Mouse (Mus musculus) hindbrain, embryonic 10.5 days (tissue): Measurements from ENCODE around the gene Zfp266. TPM values are rescaled to one million over a fixed set of nuclear protein-coding genes. Genes with fewer than 3 reads are reported as not detected.
"Not testable (repeated sequence)": the region's sequence is repeated elsewhere in the genome, so short reads cannot be mapped to it uniquely, and the experiment has no call there.

Source experiments
- DNase-seq: peaks from one replicate; pipeline ENCODE4 v3.0.0-alpha.2; 2017; ENCODE audit warnings: low spot score
- H3K27ac ChIP-seq: fragments of 300-500 bp; sonication (generic); 2 replicates; pipeline ENCODE4 v1.5.1; 2016; ENCODE audit warnings: mild to moderate bottlenecking, moderate library complexity
- H3K27me3 ChIP-seq: fragments of 300-500 bp; sonication (generic); 2 replicates; pipeline ENCODE4 v1.6.1; 2016; ENCODE audit warnings: mild to moderate bottlenecking; ENCODE audit not compliant: poor library complexity, insufficient read depth, severe bottlenecking
- H3K36me3 ChIP-seq: fragments of 300-500 bp; sonication (generic); 2 replicates; pipeline ENCODE4 v1.6.1; 2016; ENCODE audit warnings: mild to moderate bottlenecking, moderate library complexity
- H3K4me1 ChIP-seq: fragments of 300-500 bp; sonication (generic); replicated peaks from 2 replicates; pipeline ENCODE4 v1.6.1; 2016; ENCODE audit warnings: mild to moderate bottlenecking
- H3K4me3 ChIP-seq: fragments of 300-500 bp; sonication (generic); 2 replicates; pipeline ENCODE4 v1.5.1; 2016; ENCODE audit warnings: mild to moderate bottlenecking, moderate library complexity
- H3K9me3 ChIP-seq: fragments of 300-500 bp; sonication (generic); 2 replicates; pipeline ENCODE4 v1.6.1; 2016; ENCODE audit warnings: mild to moderate bottlenecking, moderate library complexity
- WGBS: fragments of 180-500 bp; shearing (Covaris S2); methylation state at CpG from one replicate; pipeline ENCODE4 v1.1.7; 2016; 5-methylcytosine and 5-hydroxymethylcytosine counted together
- polyA plus RNA-seq: library from polyadenylated mRNA; unstranded; fragments of >200 nt; fragmentation: Nextera tagmentation; extraction: Ambion mirVana; gene quantifications from 2 replicates; pipeline ENCODE4 v1.2.1, GENCODE M21; 2016

Zfp266 gene
- 99.3 and 123 TPM in 2 replicates for polyA plus RNA-seq

DNA sequence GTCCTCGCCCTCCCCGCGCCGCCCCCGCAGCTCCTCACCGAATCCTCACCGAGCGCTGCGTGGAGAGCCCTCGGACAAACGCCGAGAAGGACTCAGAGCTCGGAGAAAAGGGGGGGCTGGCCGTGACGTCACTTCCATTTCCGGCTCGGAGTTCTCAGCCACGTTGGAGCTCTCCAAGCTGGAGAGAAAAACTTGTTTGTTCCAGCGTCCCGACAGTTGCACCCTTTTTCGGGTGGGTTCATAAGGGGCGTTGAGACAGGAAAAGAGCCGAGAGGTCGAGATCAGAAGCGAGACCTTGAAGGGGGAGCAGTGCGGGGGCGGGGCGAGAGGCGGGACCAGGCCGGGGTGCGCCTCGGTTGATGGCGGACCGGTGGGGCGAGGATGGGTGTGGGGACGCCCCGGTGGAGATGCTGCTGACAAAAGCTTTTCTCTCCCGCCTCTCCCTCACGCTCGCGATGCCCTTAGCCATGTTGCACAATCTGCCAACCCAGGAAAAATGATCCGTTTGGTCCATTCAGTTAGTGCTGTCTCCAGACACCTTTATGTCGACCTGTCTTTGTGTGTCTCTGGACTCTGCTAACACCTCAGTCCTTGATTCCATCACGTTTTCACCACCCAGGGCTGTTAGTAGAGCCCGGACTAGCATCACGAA is at the start of gene Zfp266:
Zfp266 (minus strand) TSS at position 112 of the 652 bp plus-strand sequence.
- Histone ChIP-seq H3K36me3 (peaks cover 31% of the 10 kb centered on the region), H3K27me3 (no peaks in the 10 kb centered on the region), H3K4me3 (peak within 1 kb of the TSS; percentile 94), H3K9me3 (no peaks in the 10 kb centered on the region), H3K4me1 (peaks cover 35% of the 10 kb centered on the region), H3K27ac (peak within 1 kb of the TSS; percentile 99)
- WGBS = under 1% methylated on average over 46 of the region's 46 CpGs
- DNase-seq = peak; percentile 93

GRCm38 (mm10) chr9:20565326-20566030 is 44.3 kb upstream of the Zfp266 start:
- not testable (repeated sequence) for H3K9me3 ChIP-seq, H3K4me3 ChIP-seq, H3K27ac ChIP-seq, H3K27me3 ChIP-seq, DNase-seq, H3K4me1 ChIP-seq, H3K36me3 ChIP-seq
- 74% methylated on average over 3 of the region's 3 CpGs for WGBS

DNA sequence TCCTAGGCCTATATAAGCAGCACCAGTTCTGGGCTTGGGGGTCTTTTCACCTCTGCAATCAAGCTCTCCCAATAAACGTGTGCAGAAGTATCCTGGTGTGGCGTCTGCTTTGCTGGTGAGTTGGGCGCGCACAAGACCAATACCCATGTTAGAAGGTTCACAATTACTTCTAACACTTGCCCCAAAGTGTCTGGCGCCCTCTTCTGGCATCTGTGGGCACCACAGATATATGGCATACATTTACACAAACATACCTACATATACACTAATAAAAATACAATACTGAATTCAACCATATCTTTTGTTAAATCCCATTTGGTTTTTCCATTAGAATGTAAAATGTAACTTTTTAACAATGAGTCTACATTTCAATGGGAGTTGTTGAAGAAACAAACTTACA is 41.0 kb upstream of the Zfp266 start:
- DNase-seq = no peak
- H3K9me3 ChIP-seq = peaks cover 8% of the 10 kb centered on the region; the same call in 1 of the 2 replicates
- H3K36me3 ChIP-seq = no peaks in the 10 kb centered on the region
- peaks cover 3% of the 10 kb centered on the region; the same call in 1 of the 2 replicates for H3K27me3 ChIP-seq
- WGBS = 84% methylated on average over 5 of the region's 5 CpGs
- H3K4me1 ChIP-seq = no peaks in the 10 kb centered on the region
- H3K27ac ChIP-seq = no peak overlapping the region
- H3K4me3 ChIP-seq = no peak overlapping the region

GRCm38 (mm10) chr9:20552698-20553097 is 31.5 kb upstream of the Zfp266 start:
- H3K4me1 ChIP-seq = no peaks in the 10 kb centered on the region
- no peak for DNase-seq
- no peaks in the 10 kb centered on the region for H3K27me3 ChIP-seq
- H3K9me3 ChIP-seq = no peaks in the 10 kb centered on the region
- 81% methylated on average over 1 of the region's 1 CpGs for WGBS
- no peak overlapping the region for H3K27ac ChIP-seq
- H3K36me3 ChIP-seq = no peaks in the 10 kb centered on the region
- H3K4me3 ChIP-seq = no peak overlapping the region

DNA sequence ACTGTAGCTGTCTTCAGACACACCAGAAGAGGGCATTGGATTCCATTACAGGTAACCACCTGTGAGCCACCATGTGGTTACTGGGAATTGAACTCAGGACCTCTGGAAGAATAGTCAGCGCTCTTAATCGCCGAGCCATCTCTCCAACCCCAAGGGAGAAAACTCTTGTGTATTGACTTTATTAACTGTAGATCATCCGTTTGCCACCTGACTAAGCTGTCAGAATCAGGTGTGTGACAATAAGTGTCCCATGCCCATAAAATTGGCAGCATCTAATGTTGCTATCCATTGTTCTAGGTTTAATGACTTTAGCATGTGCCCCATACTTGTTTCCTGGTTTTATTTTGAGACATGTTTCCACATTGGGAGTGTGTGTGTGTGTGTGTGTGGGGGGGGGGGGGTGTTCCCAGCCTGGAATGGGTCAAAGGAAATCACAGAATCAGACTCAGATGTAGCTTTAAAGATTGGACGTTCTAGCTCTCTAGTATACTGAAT is 30.6 kb upstream of the Zfp266 start:
- Histone ChIP-seq H3K4me1 (no peaks in the 10 kb centered on the region), H3K27me3 (no peaks in the 10 kb centered on the region), H3K27ac (no peak overlapping the region), H3K4me3 (no peak overlapping the region), H3K36me3 (no peaks in the 10 kb centered on the region), H3K9me3 (no peaks in the 10 kb centered on the region)
- no peak for DNase-seq
- WGBS = 65% methylated on average over 5 of the region's 5 CpGs

DNA sequence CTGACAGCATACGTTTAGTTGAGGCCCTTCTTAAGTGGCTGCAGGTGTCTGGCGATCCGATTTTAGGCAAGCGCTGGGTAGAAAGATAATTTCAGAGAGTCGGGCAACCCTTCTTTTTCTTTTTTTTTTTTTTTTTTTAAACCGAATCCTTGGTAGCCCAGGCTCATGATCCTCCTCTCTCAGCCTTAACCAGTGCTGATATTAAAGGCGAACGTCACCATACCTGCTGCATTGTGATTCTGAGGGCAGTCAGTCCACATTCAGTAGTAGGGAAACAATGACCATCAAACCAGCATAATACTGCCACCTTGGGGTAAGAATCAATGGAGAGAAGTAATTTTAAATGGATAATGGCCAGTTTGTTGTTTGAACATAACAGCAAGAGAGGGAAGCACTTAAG is 23.9 kb upstream of the Zfp266 start:
- no peaks in the 10 kb centered on the region for H3K9me3 ChIP-seq
- peaks cover 13% of the 10 kb centered on the region for H3K4me1 ChIP-seq
- peak overlapping the region; percentile 57 for H3K4me3 ChIP-seq
- peak overlapping the region; percentile 94 for H3K27ac ChIP-seq
- DNase-seq = peak; percentile 5
- whole genome bisulfite sequencing = 27% methylated on average over 8 of the region's 8 CpGs
- H3K27me3 ChIP-seq = 0 out of 2 replicates have a peak, but pooled peaks cover 8% of the 10 kb centered on the region
- no peaks in the 10 kb centered on the region for H3K36me3 ChIP-seq

- Histone ChIP-seq H3K4me3 (peak overlapping the region; percentile 57), H3K9me3 (no peaks in the 10 kb centered on the region), H3K36me3 (no peaks in the 10 kb centered on the region), H3K27me3 (0 out of 2 replicates have a peak, but pooled peaks cover 8% of the 10 kb centered on the region), H3K27ac (peak overlapping the region; percentile 94), H3K4me1 (peaks cover 13% of the 10 kb centered on the region)
- WGBS = 2% methylated on average over 43 of the region's 43 CpGs
- DNase-seq = peak; percentile 96
Measured at GRCm38 (mm10) chr9:20544070-20544821, 23.0 kb upstream of the Zfp266 start.

DNA sequence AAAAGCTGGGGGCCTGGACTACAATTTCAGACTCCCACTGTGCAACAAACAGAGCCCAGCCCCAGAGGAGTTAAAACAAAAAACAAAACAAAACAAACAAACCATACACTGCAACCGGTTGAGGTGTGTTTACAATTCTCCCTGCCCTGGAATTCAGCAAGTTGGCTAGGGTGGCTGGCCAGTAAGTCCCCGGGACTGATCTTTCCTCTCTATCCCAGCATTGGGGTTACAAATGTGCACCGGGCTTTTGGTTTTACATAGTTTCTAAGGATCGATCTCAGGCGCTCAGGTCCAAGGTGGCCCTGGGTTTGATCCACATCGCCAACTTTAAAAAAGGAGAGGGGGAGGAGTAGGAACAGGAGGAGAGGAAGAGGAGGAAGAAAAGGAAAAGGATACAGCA is 22.3 kb upstream of the Zfp266 start:
- DNase-seq = peak; percentile 3
- Histone ChIP-seq H3K9me3 (no peaks in the 10 kb centered on the region), H3K4me3 (peak overlapping the region; percentile 57), H3K27me3 (0 out of 2 replicates have a peak, but pooled peaks cover 8% of the 10 kb centered on the region), H3K27ac (peak overlapping the region; percentile 94), H3K4me1 (peaks cover 13% of the 10 kb centered on the region), H3K36me3 (no peaks in the 10 kb centered on the region)
- WGBS = 33% methylated on average over 6 of the region's 6 CpGs

DNA sequence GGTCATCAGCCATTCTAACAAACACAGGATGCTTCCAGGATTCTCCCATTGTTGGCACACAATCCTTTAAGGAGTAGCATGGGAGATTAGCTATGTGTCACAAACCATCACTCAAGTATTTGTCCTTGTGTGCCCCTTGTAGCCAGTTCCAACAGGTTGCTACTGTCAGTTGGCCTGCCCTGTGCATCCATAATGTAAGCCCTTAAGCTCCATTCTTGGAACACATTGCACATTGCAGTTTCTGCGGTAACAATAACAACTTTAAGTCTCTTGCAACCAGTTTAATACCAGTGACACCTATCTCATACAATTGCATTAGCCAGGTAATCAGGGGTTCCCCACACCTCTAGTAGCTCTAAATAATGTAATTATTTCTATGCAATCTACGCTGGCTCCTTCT is 15.4 kb upstream of the Zfp266 start:
- H3K9me3 ChIP-seq = no peaks in the 10 kb centered on the region
- no peak overlapping the region for H3K4me3 ChIP-seq
- H3K4me1 ChIP-seq = no peaks in the 10 kb centered on the region
- H3K36me3 ChIP-seq = no peaks in the 10 kb centered on the region
- DNase-seq = no peak
- H3K27ac ChIP-seq = no peak overlapping the region
- WGBS = 84% methylated on average over 2 of the region's 2 CpGs
- no peaks in the 10 kb centered on the region for H3K27me3 ChIP-seq

- no peaks in the 10 kb centered on the region for H3K4me1 ChIP-seq
- WGBS = 82% methylated on average over 8 of the region's 8 CpGs
- no peak overlapping the region for H3K27ac ChIP-seq
- H3K9me3 ChIP-seq = no peaks in the 10 kb centered on the region
- no peaks in the 10 kb centered on the region for H3K27me3 ChIP-seq
- DNase-seq = no peak
- no peaks in the 10 kb centered on the region for H3K36me3 ChIP-seq
- H3K4me3 ChIP-seq = no peak overlapping the region
Measured at GRCm38 (mm10) chr9:20534326-20534926, 13.2 kb upstream of the Zfp266 start.

GRCm38 (mm10) chr9:20520531-20521210 is 546 bp downstream of the Zfp266 start:
- H3K27ac ChIP-seq = peak overlapping the region; percentile 99
- DNase-seq = peak; percentile 28
- under 1% methylated on average over 17 of the region's 17 CpGs for WGBS
- no peaks in the 10 kb centered on the region for H3K9me3 ChIP-seq
- H3K36me3 ChIP-seq = peaks cover 39% of the 10 kb centered on the region
- peak overlapping the region; percentile 94 for H3K4me3 ChIP-seq
- peaks cover 35% of the 10 kb centered on the region for H3K4me1 ChIP-seq
- no peaks in the 10 kb centered on the region for H3K27me3 ChIP-seq

DNA sequence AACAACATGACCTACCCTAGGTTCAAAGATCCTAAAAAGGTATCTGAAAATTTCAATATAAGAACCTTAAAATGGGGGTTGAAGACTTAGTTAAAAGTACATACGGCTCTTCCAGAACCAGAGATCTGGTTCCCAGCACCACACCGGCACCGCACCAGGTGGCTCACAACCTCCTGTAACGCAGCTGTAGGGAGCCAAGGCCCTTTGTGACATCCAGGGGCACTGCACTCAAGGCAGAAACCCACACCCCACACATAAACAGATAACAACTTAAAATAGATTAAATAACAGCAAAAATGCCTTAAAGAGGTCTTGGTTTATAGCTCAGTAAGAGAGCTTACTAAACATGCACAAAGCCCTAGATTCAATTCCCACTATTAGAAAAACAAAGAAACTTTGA is 1.3 kb downstream of the Zfp266 start:
- H3K4me3 ChIP-seq = peak overlapping the region; percentile 94
- peaks cover 35% of the 10 kb centered on the region for H3K4me1 ChIP-seq
- H3K27me3 ChIP-seq = no peaks in the 10 kb centered on the region
- DNase-seq = peak; percentile 28
- H3K27ac ChIP-seq = peak overlapping the region; percentile 99
- peaks cover 46% of the 10 kb centered on the region for H3K36me3 ChIP-seq
- H3K9me3 ChIP-seq = no peaks in the 10 kb centered on the region
- WGBS = 26% methylated on average over 4 of the region's 4 CpGs
